ENCODE assay signal across 8 mouse cellular contexts in genomic region chr14:31019331-31020205, GRCm38 (mm10). TPM values are rescaled to one million over a fixed set of nuclear protein-coding genes. Genes with fewer than 3 reads are reported as not detected.
DNase-seq lines count a peak whose midpoint lies in the region; ATAC-seq lines count a peak whose summit lies in the region.

No protein-coding gene starts in this region.

- WGBS in liver, embryonic 15.5 days (ENCODE audit: insufficient replicate concordance) = 4% methylated on average over 38 of the region's 56 CpGs

- peak overlapping the region; percentile 68 for H3K4me3 ChIP-seq in liver, embryonic 15.5 days (replicated peaks)

- H3K9me3 ChIP-seq in liver, embryonic 15.5 days (replicated peaks) = no peaks in the 10 kb centered on the region

- peak; percentile 63 for ATAC-seq in common myeloid progenitor, adult 5-6 weeks (replicated peaks; ENCODE audit: low read depth, poor library complexity, severe bottlenecking)
- peak; percentile 94 for ATAC-seq in liver, embryonic 15.5 days (ENCODE audit: insufficient read depth)

- peak; percentile 70 for DNase-seq in right cerebral cortex, adult 18-20 months
- DNase-seq in right cerebral cortex, postnatal 4 days = no peak
- DNase-seq in gastrocnemius, postnatal 4 days (ENCODE audit: low spot score in 2 of 2) = peak; percentile 56 to 79
- DNase-seq in kidney, adult 18-20 months = peak; percentile 84
- DNase-seq in natural killer cell, adult 2 months (ENCODE audit: low spot score in 2 of 2) = peak; percentile 84 to 87
- DNase-seq in thymus, adult 18-20 months = peak; percentile 82 to 87

- peak overlapping the region; percentile 98 for H3K27ac ChIP-seq in liver, embryonic 15.5 days (replicated peaks)

- peak overlapping the region; percentile 93 for H3K9ac ChIP-seq in liver, embryonic 15.5 days

- H3K36me3 ChIP-seq in liver, embryonic 15.5 days (replicated peaks) = peaks cover 57% of the 10 kb centered on the region

- H3K27me3 ChIP-seq in liver, embryonic 15.5 days = no peaks in the 10 kb centered on the region

- H3K4me1 ChIP-seq in liver, embryonic 15.5 days (replicated peaks) = peaks cover 59% of the 10 kb centered on the region

- H3K4me2 ChIP-seq in liver, embryonic 15.5 days = peak overlapping the region; percentile 91

RNA-seq across cellular contexts. Expression of gene Gnl3, which starts 0.6 kb away (rescaled TPM):
- 438 and 468 TPM in 2 replicates for total RNA-seq in common myeloid progenitor, adult 5-6 weeks (2017)
- total RNA-seq in gastrocnemius, postnatal 4 days (2021) = 10 to 100 TPM; 46.4 to 60.3 TPM
- 63.6 and 63.9 TPM in 2 replicates for polyA plus RNA-seq in liver, embryonic 15.5 days (2015; fragmentation: Nextera tagmentation; extraction: Ambion mirVana)

RNA-seq across cellular contexts. Expression of gene Pbrm1, which starts 0.6 kb away (rescaled TPM):
- total RNA-seq in common myeloid progenitor, adult 5-6 weeks (2017) = 83.0 and 120 TPM in 2 replicates
- 10 to 100 TPM; 94.3 to 94.4 TPM for total RNA-seq in gastrocnemius, postnatal 4 days (2021)
- 53.3 and 55.6 TPM in 2 replicates for polyA plus RNA-seq in liver, embryonic 15.5 days (2015; fragmentation: Nextera tagmentation; extraction: Ambion mirVana)

RNA-seq across cellular contexts. Expression of gene Spcs1, which starts 18.1 kb away (rescaled TPM):
- 82.0 and 94.8 TPM in 2 replicates for total RNA-seq in common myeloid progenitor, adult 5-6 weeks (2017)
- 100 to 1,000 TPM; 167 to 184 TPM for total RNA-seq in gastrocnemius, postnatal 4 days (2021)
- polyA plus RNA-seq in liver, embryonic 15.5 days (2015; fragmentation: Nextera tagmentation; extraction: Ambion mirVana) = 230 and 264 TPM in 2 replicates

RNA-seq across cellular contexts. Expression of gene Glt8d1, which starts 18.4 kb away (rescaled TPM):
- 20.5 and 36.3 TPM in 2 replicates for total RNA-seq in common myeloid progenitor, adult 5-6 weeks (2017)
- total RNA-seq in gastrocnemius, postnatal 4 days (2021) = 10 to 100 TPM; 34.1 to 38.6 TPM
- 15.1 and 17.1 TPM in 2 replicates for polyA plus RNA-seq in liver, embryonic 15.5 days (2015; fragmentation: Nextera tagmentation; extraction: Ambion mirVana)
